Mouse (Mus musculus) T-helper 1 cell (primary cell): ENCODE data around the gene Dram1.

Experiments
- in situ Hi-C: fragments of 300-600 bp; cut with MboI, MseI; formaldehyde crosslinking; loops from one replicate; pipeline ENCODE4 v1.15.1; 2025; ENCODE audit warnings: high pct_unique_total_duplicates

Dram1 gene

DNA sequence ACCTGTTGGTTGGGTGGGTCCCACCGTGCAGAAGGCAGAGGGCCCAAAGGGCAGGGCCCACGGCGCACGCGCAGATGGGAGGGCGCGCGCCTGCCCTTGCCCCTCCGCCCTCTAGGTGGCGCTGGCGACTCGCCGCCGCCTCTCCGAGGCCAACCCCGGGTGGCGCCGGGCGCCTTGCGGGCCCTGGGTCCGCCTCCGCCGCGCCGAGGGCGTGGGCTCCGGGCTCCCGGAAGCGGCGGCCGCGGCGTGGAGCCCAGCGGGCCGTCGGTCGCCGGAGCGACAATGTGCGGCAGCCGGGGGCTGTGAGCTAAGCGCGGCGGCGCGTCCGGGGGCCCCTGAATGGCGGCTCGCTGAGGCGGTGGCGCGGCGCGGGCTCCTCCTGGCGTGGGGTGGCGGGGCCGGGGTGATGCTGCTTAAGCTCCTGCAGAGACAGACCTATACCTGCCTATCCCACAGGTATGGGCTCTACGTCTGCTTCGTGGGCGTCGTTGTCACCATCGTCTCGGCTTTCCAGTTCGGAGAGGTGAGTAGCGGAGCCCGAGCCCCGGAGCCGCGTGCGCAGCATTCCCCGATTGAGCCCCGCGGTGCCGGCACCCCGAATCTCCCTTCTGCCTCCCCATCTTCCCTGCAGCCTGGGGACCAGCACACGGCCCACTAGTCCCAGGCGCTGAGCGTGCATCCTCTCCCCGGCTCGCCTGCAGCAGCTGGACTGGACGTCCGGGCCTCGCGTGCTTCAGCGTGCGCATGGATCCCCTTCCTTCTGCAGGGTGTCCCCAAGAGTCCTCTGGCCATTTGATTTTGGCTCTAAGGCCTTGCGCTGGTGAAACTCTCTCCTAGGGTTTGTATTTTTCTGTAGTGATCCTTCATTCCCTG, at the start of gene Dram1, which contains the start of gene Gnptab:
Gene Dram1 (minus strand): TSS at position 68 of the 873 bp plus-strand sequence.
Gene Gnptab (plus strand): TSS at position 120 of the 873 bp plus-strand sequence.
- in situ Hi-C loops = loop anchor here (5.0 to 10.0 kb wide), 3 partner anchors 48 to 1316 kb away; no protein-coding TSS in a partner anchor

DNA sequence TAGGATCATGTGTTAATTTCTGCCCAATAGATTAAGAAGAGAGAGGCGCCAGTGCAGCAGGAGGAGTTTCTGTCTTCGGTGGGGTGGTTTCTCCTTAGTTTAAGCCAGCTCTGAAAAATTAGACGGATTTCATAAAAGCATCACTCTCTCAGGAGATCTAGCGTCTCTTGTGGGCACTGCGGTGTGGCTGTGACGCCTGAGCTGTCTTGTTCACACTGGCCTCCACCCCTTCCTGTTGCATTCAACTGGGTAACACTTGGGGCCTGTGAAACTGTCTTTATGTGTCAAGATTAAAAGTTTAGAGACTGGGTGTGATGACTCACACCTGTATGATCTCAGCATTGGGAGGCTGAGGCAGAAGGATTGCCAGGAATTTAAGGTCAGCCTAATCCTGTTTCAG, 49.1 kb upstream of the Dram1 start:
- in situ Hi-C loops = loop anchor here (5.0 to 10.0 kb wide), 3 partner anchors 51 to 289 kb away; partner anchors contain the start of genes Chpt1, Dram1 and Gnptab

DNA sequence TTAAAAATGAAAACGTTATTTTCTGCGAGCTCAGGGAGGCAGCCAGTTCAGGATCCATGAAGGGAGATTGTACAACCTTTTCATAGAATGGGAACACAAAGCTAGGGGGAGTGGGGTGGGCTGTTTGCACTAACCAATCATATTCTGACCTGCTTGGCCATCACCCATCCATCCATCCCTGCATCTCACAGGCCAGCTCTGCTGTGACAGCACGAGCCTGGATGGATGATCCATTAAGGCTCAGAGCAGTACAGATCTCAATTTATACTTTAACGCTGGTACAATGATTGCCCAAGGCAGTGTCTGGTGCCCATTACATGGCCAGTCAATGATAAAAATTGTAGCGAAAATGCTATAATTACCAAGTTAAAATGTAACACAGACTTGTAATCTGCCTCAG, 48.0 kb upstream of the Dram1 start:
- in situ Hi-C loops = loop anchor here (5.0 to 10.0 kb wide), 3 partner anchors 50 to 290 kb away; partner anchors contain the start of genes Chpt1, Dram1 and Gnptab

DNA sequence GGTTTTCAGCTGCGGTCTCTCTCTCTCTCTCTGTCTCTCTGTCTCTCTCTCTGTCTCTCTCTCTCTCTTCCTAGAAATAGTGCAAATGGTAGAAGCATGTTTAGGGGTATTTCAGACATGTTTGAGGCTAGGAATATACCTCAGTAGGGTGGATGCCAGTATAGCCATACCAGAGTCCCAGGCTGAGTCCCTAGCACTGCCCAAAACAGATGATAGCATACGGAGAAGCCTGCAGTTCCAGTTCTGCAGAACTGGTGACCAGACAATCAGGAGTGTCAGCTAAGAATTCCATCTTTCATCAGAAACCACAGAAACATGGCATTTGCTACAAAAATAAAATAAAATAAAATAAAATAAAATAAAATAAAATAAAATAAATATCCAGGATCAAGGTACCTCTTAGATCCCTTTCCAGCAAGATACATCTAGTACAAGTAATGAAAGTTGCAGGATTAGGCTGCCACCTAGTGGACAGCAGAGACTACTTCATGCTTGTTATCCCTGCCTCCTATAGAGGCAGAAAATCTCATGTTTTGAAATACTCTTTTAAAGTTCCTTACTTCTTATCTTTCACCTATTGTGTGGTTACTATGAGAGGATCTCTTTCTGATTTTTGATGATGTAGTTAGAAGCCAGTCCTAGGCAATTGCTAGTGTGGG, 47.4 kb upstream of the Dram1 start:
- in situ Hi-C loops = loop anchor here (5.0 to 10.0 kb wide), 3 partner anchors 49 to 291 kb away; partner anchors contain the start of genes Chpt1, Dram1 and Gnptab

DNA sequence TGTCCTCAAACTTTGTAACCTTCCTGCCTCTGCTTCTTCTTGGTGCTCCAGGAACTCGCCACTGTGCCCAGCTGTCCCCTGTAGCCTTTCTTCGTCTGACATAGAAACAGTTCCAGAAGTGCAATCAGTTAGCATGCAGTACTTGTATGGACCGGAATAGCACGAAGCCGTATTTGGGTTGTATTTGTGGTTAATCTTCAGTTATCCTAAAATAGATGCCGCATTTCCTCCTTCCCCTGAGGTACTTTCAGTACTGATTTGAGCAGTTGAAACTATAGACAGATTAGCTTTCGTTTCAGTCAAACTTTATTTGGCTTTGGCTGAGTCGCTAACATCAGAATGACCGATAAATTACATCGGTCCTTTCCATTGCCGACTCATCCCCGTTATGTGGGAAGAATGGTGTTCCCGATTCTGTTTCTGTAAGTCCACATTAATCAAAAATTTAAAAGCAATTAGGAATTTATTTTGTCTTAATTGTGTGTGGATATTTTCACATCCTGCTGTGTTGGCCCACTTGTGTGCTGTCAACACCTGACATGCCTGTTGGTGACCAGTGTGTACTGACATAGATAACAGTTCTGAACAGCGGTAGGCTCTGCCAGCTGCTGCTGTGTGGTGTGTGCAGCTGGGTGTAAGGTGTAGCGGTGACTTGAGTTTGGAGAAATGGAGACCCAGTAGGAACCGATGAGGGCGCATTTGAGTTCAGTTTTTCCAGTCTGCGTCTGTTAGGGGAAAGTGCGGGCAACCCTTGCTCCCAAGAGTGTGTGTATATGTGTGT, 42.0 kb upstream of the Dram1 start:
- in situ Hi-C loops = loop anchor here (10.0 kb wide), 1 partner anchor 84 kb away; the partner anchor contains the start of gene Chpt1

DNA sequence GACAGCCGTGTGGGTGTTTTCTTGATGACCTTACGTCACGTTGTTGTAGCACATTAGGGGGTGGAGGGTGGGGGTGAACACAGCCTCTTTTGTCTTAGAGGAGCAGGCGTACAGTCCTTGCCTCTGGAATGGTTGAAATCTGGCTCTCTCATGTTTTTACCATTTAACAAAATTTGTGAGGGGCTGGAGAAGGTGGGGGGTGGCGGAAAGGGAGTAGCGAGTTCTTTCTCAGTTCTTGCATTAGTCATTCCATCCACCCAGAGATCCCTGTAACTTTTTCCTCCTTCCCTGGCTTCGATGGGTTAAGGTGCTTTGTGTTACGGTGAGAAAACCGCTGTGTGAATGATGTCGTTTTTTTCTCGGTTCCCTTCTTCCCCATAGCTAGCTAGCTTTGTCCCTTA, 41.3 kb upstream of the Dram1 start:
- in situ Hi-C loops = loop anchor here (10.0 kb wide), 1 partner anchor 85 kb away; the partner anchor contains the start of gene Chpt1

DNA sequence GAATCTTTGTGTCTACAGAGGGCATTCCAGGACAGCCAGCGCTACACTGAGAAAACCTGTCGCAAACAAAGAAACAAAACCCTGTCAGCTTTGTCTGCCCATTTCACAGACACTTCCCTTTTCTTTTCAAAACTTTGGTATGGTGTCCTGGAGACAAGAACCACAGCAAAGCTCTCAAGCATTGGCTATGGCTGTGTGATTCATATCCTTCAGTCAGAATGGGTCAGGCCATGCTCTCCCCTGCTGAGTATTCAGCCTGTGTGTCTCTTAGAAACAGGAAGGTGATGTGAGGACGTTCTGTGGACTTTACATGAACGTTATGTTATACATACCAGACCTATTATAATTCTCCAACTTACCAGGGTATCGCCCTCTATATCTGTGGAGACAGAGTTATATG, 38.8 kb upstream of the Dram1 start:
- in situ Hi-C loops = no loop called here

DNA sequence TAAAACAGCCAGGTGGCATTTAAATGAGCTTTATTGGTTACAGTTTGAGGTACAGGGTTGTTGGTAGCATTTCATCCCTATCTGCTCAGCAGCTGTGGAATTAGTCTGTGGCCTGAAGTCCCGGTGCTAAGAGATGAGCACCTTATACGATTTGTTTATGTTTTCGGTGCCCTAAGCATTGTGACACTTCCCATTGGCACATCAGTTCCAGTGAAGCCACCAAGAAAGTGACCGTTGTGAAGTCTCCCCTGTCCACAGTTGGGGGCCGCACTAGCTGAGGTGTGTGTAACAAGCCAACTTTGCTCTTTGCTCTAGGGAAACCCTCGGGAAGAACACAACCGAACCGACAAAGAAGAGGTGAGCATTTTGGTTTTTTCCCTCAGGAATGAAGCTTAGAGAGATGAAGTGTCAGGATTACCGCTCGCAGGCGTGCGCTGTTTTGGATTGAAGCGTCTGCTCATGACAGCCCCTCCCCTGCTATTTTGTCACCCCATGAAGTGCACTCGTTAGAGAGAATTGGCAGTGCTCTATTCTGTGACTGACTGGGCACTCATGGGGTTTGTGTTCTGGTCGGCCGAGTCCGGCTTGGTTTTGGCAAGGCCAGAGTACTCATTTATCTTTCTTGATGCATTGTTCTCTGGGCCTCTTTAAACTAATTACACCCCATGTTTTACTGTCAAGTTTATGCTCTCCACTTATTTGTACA, 33.6 kb upstream of the Dram1 start:
- in situ Hi-C loops = no loop called here

DNA sequence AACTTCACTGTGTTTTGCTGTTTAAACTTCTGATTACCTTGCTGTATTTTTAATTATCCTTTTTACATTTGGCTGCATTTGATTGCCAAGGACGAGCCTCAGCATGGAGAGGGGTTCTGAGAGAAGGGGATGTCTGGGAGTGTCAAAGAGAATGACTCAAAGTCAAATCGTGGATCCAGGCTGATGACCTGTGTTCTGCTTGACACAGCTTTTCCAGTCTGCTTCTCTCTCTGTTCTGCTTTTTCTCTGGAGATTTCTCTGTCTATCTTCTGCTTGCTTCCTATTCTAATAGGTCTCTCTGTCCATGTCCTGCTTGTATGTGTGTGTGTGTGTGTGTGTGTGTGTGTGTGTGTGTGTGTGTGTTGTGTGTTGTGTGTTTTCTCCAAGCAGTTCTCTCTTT, 30.9 kb upstream of the Dram1 start:
- in situ Hi-C loops = no loop called here

DNA sequence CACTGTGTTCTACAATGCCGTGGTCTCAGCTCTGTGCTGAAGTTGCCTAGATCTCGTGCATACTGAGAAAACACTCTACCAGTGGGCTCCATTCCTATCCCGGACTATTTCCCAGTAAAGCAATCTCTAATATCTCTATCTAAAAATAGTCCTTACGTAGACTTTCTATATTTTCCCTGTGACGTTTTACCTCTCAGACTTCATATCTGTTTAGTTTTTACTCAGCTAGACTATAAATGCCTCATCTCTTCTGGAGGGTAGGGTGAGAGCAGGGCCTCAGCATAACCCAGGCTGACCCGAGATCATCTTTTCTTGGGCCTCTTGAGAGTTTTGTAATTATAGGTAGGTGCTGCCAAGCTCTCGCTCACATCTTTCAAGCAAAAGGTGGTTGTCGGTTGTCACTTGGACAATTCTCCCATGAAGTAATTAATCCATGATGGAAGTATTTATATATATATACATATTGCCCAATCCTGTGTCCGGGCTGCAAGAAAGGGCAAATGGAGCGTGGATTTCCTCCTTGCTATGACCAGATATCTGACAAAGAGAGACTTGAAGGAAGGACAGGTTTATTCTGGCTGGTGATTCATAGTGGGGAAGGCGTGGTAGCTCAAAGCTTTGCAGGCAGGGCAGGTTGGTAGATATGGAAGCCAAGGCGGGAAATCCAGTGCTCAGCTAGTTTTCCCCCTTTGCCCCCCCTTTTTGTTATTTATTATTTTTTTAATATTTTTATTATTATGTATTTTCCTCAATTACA, 29.2 kb upstream of the Dram1 start:
- in situ Hi-C loops = no loop called here

DNA sequence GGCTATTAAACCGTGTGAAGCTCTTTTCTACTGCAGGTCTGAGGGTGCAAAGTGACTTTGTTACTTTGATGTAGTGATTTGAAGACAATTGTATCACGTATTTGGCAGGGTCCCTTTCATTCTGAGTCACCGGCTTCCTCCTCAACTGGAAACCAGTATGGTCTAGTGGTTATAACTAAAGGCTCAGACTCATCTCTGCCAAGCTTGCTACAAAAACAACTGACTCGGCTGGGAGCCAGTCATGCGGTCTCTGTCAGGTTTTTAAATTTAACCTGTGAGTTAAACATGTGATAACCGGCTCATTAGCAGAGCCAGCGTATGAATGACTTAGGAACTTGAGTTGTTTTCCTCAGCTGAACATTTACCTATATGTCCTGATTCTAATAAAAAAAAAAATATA, 26.9 kb upstream of the Dram1 start:
- in situ Hi-C loops = no loop called here

DNA sequence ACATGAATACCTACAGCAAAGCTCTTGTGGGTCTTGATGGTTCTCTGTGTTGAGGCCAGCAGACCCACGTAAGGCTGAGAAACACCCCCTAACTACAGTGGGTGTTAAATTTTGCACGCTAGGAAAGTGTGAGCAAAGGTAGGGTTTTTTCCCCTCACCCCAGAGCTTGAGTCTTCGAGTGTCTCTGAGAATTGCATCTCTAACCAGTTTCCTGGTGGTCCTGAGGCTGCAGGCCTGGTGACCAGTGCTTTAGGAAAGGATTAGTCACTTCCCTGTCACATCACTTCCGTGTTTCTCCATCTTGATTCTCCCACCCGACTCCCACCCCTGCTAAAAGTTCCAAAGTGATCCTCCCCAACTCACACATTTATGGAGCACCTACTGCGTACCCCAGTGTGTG, 25.3 kb upstream of the Dram1 start:
- in situ Hi-C loops = no loop called here

DNA sequence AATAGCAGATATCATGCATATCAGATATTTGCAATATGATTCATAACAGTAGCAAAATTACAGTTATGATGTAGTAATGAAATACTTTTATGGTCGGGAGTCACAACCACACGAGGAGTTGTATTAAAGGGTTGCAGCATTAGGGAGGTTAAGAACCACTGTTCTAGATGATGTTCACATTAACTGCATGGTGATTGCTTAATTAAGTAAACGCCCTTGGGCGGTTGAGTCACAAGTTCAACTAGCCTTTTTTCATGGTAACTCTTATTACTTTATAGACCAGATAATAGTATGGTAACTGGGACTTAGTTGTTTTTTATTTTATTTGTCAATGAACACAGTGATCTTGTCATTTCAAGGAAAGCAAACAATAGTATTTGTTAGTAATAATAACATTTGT, 24.1 kb upstream of the Dram1 start:
- in situ Hi-C loops = no loop called here

DNA sequence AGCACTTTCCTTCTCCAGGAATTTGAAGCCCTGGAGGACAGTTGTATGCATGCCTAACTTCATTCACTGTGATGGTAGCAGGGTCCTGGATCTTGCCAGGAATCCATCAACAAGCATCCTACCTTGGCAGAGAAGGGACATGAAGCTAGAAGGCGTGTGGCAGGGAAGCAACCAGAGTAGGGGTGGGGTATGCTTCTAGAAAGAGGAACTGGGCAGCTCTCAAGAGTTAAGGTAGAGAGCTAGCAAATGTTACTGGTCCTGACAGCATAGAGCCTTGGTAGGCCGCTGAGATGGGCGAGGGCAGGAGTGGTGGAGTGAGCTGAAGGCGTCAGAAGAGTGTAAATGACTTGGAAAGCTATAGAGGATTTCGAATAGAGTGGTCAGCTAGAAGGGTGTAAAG, 20.4 kb upstream of the Dram1 start:
- in situ Hi-C loops = no loop called here

DNA sequence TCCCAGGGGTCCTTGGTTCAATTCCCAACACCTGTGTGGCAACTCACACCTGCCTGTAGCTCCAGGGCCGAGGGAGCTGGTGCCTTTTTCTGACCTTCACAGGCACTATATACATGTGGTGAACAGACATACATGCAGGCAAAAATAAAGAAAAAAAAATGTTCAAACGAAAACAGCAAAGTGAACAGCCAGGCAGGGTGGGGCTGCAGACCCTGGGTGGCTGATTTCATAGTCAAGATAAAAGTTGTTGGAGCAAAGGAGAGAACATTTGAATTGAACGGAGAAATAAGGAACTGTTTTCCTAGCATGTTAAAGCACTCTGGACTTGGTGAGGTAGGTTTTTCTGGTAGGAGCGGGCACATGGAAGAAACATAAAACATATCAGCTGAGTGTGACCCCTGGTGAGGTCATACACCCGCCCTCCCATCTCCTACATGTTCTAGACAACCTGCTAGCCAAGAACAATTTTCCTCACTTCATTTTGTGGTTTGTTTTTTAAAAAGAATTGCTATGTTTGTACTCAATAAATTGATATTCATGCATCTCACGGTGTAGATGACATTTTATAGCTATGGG, 19.9 kb upstream of the Dram1 start:
- in situ Hi-C loops = no loop called here

DNA sequence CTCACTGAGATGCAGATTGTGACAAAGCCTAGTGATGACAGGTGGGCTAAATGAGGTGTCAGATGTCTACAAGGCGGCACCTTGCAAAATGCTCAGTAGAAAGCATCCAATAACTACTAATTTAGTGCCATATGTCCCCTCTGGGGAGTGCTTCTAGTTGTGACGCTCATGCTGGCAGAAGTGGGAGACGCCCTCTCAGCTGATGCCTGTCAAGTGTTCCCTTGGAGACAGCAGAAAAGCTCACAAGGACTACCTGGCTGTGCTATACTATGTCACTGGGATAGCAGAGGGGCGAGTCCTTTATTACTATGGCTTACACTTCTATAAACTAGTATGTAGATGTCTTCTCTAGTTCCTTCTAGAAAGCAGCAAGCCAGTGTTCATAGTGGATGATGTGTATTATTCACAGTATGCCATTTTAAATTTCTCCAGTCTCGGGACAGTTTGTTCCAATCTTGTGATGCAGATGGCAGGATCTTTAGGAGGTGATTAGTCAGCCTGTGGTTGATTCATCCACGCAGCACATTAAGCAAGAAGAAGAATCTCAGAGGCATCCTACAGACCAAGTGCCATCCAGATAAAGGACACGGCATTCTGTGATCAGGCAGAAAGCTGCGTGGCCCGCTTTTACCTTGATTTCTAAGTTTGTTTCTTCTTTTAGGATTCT, 13.4 kb upstream of the Dram1 start:
- in situ Hi-C loops = no loop called here

DNA sequence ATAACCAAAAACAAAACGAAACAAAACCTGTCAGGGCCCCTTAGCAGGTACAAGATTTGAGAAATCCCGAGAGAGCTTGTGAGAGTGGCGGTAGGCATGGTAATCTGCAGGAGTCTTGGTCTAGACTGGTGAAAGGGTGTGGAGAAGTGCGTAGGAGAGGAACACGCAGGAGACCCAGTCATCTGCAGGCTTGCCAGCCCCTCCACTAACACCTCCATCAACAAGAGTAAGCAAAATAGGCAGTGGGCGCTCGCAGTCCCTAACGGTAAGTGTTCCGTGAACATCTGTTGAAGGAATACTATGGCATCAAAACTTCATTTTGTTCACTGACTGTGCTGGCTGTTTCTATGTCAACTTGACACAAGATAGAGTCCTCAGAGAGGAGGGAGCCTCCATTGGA, 12.6 kb upstream of the Dram1 start:
- in situ Hi-C loops = no loop called here

DNA sequence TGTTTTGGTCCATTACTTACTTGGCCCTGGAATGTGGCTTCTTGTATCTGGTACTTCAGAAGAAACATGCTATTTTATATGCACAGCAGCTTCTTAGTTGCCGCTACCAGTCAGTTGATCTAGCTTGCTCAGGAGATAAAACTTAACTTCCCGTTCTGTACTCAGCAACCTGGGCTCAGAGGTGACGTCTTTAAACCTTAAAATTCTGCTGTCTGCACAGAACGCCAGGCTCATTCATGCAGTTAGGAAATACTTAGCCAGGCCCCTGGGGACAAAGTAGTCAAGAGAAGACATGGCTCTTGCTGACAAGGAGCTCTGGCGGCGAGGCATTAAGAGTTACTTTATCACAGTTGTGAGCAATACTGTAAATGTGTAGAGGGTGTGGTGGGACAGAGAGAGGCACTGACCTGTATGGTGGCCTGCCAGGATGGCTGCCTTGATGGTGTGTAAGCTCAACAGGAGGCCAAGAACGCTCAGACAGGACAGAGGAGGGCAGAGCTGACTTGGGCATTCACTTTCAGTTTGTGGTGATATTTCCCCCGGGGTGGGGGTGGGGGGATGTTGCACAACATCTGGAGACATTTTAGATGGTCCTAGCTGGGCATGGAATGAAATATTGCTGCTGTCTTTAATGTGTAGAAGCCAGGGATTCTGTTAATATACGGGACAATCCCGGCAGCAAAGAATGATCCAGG, 11.4 kb upstream of the Dram1 start:
- in situ Hi-C loops = no loop called here

DNA sequence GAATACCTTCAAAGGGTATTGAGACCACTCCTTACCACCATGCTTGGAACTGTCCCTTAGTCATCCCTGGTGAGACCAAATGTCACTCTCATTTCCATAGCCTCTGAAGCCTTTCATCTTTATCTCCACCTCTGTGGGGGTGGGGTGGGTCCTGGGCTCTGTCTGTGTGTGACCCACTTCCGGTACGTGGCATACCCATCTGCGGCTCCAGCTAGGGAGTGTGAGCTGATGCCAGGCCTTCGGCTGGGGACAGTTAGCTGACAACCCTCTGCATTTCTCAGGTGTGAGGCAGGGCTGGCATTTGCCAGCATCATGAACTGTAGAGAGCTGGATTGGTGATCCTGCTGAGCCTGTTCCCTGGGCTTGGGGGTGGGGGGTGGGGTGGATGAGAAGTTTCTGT, 10.7 kb upstream of the Dram1 start:
- in situ Hi-C loops = no loop called here
